Mouse (Mus musculus) c-Kit-positive CD71-negative TER-119-negative erythroid progenitor cells, embryonic 14.5 days (primary cell): Measurements from ENCODE around the gene Gtsf2.
"Not testable (repeated sequence)": the region's sequence is repeated elsewhere in the genome, so short reads cannot be mapped to it uniquely, and the experiment has no call there.

Experiments
- DNase-seq: peaks from one replicate; pipeline ENCODE4 v3.0.0-alpha.2; 2013; ENCODE audit warnings: low read depth

Gene Gtsf2

DNA sequence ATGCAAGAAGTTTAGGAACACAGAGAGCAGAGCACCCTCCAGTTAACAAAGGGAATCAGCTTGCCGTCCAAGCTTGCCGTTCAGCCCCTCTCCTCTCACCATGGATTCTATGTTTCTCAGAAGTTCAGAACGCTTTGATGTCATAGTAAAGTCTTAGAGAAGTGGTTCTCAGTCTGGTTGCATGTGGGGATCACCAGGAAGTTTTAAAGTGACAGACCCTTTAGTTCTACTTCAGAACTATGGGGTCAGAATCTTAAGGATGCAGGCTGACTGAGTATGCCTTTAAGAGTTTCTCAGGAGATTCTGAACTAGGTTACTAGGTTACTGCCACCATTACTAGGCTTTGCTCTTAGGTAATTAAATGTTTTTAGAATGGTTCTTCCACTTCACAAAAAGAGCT, at the start of gene Gtsf2:
TSS of gene Gtsf2 (minus strand) at position 101 of the 400 bp plus-strand sequence.
- DNase-seq: no peak

GRCm38 (mm10) chr15:103496204-103497140, 48.2 kb upstream of the Gtsf2 start:
- no peak for DNase-seq

DNA sequence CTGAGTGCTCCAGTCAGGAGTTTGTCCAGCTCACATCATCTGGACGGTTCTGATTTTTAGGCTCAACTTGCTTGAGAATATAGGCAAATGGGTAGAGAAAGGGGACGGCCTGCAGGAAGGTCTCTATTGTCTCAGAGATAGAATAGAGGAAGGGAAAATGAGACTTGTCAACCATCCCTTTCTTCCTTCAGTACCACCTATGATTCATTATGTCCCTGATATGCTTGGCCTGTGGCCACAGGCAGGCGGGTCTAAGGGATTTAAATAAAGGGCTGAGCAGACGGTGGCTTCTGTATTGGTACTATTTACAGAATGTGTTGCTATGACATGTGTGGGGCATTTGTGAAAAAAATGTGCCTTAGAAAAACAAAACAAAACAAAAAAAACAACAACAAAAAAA, 40.1 kb upstream of the Gtsf2 start:
- no peak for DNase-seq

GRCm38 (mm10) chr15:103486658-103487057, 38.4 kb upstream of the Gtsf2 start:
- DNase-seq: no peak

DNA sequence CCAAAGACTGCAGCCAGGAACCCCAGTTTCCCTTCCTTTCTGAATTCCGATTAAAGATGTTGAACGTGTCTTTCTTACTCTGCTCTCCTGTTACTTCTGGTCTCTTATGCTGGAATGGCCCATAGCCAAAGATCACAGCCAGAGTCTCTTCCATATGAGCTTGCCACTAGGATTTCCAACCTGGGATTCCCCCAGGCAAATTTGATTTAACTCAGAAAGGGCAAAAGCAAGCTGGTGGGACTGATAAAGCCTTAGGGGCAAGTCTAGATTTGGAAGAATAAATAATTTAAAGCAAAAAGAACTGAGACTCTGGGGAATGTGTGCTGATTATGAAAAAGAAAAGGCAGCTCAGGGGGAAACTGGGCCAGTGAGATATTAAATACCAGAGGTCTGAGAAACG, 36.8 kb upstream of the Gtsf2 start:
- DNase-seq: no peak

DNA sequence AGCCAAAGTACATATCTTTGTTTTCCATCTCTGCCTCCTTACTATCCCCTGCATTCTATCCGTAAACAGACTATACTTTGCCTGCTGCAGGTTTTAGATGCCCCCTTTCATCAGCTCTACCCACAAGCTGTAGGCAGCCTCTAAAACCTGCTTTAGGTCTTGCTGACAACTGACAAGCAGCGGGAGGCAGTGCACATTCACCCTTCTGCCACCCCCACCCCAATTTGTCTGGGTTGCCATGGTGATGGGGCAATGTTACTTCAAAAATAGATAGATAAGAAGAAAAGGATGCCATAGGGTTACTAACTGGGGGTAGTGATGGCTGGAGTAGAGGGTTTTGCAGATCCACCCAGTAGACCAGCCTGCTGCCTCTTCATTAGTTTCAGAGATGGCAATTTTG, 36.2 kb upstream of the Gtsf2 start:
- no peak for DNase-seq

DNA sequence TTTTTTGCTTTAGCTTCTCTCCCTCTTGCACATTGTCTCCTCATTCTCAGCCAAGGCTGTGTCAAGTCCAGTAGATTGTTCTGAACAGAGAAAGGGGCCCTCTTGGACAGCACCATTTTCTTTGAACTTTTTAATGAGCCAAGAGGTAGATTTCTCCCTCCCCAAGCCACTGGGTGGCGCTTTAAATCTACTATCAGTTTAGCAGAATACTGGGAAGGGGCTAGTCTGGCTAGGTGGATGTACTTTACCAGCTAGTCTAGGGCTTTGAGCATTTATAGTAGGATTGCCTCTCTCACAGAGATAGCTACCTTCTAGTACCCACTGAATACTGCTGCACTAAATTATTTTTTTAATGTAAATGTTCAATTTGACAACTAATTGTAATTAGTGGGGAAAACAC, 34.2 kb upstream of the Gtsf2 start:
- no peak for DNase-seq

GRCm38 (mm10) chr15:103480129-103480528, 31.9 kb upstream of the Gtsf2 start:
- DNase-seq: no peak

DNA sequence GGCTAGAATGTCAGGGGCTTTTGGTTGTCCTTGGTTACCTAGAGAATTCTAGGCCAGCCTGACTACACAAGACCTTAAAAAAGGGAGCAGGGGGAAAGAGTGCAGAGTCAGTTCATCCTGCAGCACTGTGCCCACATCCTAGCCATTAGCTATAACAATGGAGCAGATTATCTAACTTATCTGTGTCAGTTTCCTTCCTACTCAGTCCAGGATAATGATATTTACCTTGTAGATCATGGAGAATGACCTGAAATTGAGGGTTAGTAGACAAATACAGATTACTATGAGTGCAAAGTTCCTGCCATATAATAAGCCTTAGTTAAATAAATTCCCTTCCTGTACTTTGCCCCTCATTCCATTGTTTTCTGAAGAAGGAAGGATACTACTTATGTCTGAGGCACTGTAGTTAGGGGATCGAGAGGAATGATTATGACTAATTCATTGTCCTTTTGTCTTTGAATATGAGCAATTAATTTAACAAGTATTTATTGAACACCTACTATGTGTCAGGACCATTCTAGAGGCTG, 30.9 kb upstream of the Gtsf2 start:
- no peak for DNase-seq

- DNase-seq: no peak
These were observed 25.5 kb upstream of the Gtsf2 start for GRCm38 (mm10) chr15:103473769-103474168.

DNA sequence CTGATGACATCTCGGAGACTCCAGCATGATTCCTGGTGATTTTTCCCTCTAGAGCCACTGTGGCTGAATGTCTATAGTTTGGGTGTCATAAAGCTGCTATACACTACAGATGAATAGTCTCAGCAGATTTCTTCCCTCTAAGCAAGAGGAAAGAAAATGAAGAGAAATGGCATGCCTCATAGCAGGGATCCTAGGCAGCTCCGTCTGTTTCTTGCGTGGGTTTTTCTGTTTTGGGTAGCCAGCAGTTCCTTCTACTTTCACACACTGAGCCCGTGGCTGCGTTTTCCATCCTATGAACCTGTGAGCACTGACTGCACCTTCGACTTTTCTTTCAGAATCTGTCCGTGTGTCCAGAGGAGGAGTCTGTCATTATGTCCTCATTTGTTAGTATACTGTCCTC, 24.9 kb upstream of the Gtsf2 start:
- no peak for DNase-seq

DNA sequence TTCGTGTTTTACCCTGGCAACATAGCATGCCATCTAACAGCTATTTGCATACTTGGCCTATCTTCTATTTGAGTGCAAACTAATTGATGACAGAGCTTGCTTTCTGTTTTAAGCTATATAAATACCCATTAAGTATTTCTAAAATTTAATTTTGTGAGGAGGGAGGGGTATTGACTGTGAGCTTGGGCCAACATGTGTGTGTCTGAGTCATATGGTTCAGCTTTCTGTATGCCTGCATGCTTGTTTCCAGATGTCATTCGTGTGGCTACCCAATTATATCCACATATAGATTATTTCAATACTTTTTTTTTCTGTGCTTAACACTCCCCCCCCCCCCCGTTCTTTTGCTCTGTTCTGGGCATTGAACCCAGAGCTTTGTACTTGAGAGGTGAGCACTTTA, 24.0 kb upstream of the Gtsf2 start:
- no peak for DNase-seq

GRCm38 (mm10) chr15:103471488-103472194, 23.4 kb upstream of the Gtsf2 start:
- DNase-seq: no peak

GRCm38 (mm10) chr15:103462539-103463261, 14.4 kb upstream of the Gtsf2 start:
- no peak for DNase-seq

- DNase-seq: no peak
These were observed 6.2 kb upstream of the Gtsf2 start for GRCm38 (mm10) chr15:103454449-103454848.

GRCm38 (mm10) chr15:103453551-103454218, 5.4 kb upstream of the Gtsf2 start, which contains the start of gene Nckap1l:
Nckap1l (plus strand) TSS chr15:103453794.
- peak; percentile 83 for DNase-seq

GRCm38 (mm10) chr15:103445966-103446365, 2.3 kb downstream of the Gtsf2 start:
- DNase-seq: not testable (repeated sequence)

- no peak for DNase-seq
These were observed 18.0 kb downstream of the Gtsf2 start, which contains the start of gene Gtsf1 for GRCm38 (mm10) chr15:103430241-103430640. Gtsf1 (minus strand) TSS chr15:103430470.

- no peak for DNase-seq
These were observed 21.3 kb downstream of the Gtsf2 start for GRCm38 (mm10) chr15:103427017-103427416.

- DNase-seq: not testable (repeated sequence)
These were observed 42.7 kb downstream of the Gtsf2 start for GRCm38 (mm10) chr15:103405586-103405985.

GRCm38 (mm10) chr15:103401361-103401760, 46.9 kb downstream of the Gtsf2 start:
- DNase-seq: no peak
